Mouse (Mus musculus) liver, embryonic 14.5 days (tissue): ENCODE data around the gene Hist1h1d. TPM values are rescaled to one million over a fixed set of nuclear protein-coding genes. Genes with fewer than 3 reads are reported as not detected.
A peak's percentile ranks its signal among the peaks of the same experiment; 100 is the strongest.

Source experiments
- ATAC-seq: fragments of 200-750 bp; cut with Nextera tagmentation; 2 replicates; pipeline ENCODE4 v1.8.0; 2017; ENCODE audit warnings: moderate number of reproducible peaks, mild to moderate bottlenecking, moderate library complexity; ENCODE audit not compliant: insufficient read depth
- DNase-seq, 3 experiments: peaks; one replicate each; pipeline ENCODE4 v3.0.0-alpha.2; 2012 to 2013; ENCODE audit warnings: low read depth in 3 of 3, low spot score in 3 of 3
- H3K27ac ChIP-seq: fragments of 300-500 bp; sonication (generic); 2 replicates; pipeline ENCODE4 v1.5.1; 2014; ENCODE audit warnings: moderate library complexity, mild to moderate bottlenecking, control low read depth, inconsistent platforms
- H3K27me3 ChIP-seq: fragments of 300-500 bp; sonication (generic); 2 replicates; pipeline ENCODE4 v1.6.1; 2014; ENCODE audit warnings: mild to moderate bottlenecking, low read length, moderate library complexity; ENCODE audit not compliant: control insufficient read depth, insufficient read depth
- H3K36me3 ChIP-seq: fragments of 300-500 bp; sonication (generic); replicated peaks from 2 replicates; pipeline ENCODE4 v1.6.1; 2014; ENCODE audit warnings: low read depth; ENCODE audit not compliant: control insufficient read depth, insufficient read depth
- H3K4me1 ChIP-seq, 2 experiments: fragments of 200-500 bp in 1 of 2; fragments of 300-500 bp in 1 of 2; sonication (generic) in 1 of 2; replicated peaks; 2 replicates each; pipeline ENCODE4 v1.6.1; 2012 to 2014; ENCODE audit warnings: antibody characterized with exemption in 1 of 2, inconsistent platforms in 1 of 2, low read length in 1 of 2; ENCODE audit not compliant: control insufficient read depth in 2 of 2, insufficient read depth in 2 of 2
- H3K4me2 ChIP-seq: fragments of 300-500 bp; sonication (generic); 2 replicates; pipeline ENCODE4 v1.6.1; 2014; ENCODE audit warnings: low read depth, mild to moderate bottlenecking, control low read depth, moderate library complexity
- H3K4me3 ChIP-seq, 2 experiments: fragments of 200-500 bp in 1 of 2; fragments of 300-500 bp in 1 of 2; sonication (generic) in 1 of 2; 2 replicates each; pipeline ENCODE4 v1.5.1; 2012 to 2014; ENCODE audit warnings: low read depth in 2 of 2, low read length in 2 of 2, mild to moderate bottlenecking in 2 of 2, control low read depth in 1 of 2, inconsistent platforms in 1 of 2, moderate library complexity in 1 of 2; ENCODE audit not compliant: insufficient read depth in 1 of 2
- H3K9ac ChIP-seq: fragments of 300-500 bp; sonication (generic); replicated peaks from 2 replicates; pipeline ENCODE4 v1.6.1; 2014; ENCODE audit warnings: mild to moderate bottlenecking, control low read depth, moderate library complexity
- H3K9me3 ChIP-seq: fragments of 300-500 bp; sonication (generic); 2 replicates; pipeline ENCODE4 v1.6.1; 2016; ENCODE audit warnings: low read length, mixed read lengths; ENCODE audit not compliant: control insufficient read depth
- CTCF ChIP-seq: IDR thresholded peaks from 2 replicates; pipeline ENCODE4 v1.5.1; 2016; ENCODE audit warnings: antibody characterized with exemption, low read depth, control low read depth
- EP300 ChIP-seq: IDR thresholded peaks from 2 replicates; pipeline ENCODE4 v1.6.1; 2016; ENCODE audit warnings: antibody characterized with exemption, low read depth
- WGBS: fragments of 180-500 bp; shearing (Covaris S2); extraction: QIAGEN DNeasy Blood & Tissue Kit; methylation state at CpG from one replicate; pipeline ENCODE4 v1.1.7; 2014; ENCODE audit not compliant: insufficient replicate concordance; 5-methylcytosine and 5-hydroxymethylcytosine counted together
- polyA plus RNA-seq, 2 experiments: library from polyadenylated mRNA; depleted of rRNA in 1 of 2; stranded (reverse) in 1 of 2; unstranded in 1 of 2; fragments of >200 nt; fragmentation: Nextera tagmentation in 1 of 2; extraction: Ambion mirVana in 1 of 2; gene quantifications; 2 replicates each; pipeline versions ENCODE4 v1.2.1 to v1.2.3; 2012 to 2014

Hist1h1d gene
- polyA plus RNA-seq, 2 experiments = 0.70 to 1.2 TPM

DNA sequence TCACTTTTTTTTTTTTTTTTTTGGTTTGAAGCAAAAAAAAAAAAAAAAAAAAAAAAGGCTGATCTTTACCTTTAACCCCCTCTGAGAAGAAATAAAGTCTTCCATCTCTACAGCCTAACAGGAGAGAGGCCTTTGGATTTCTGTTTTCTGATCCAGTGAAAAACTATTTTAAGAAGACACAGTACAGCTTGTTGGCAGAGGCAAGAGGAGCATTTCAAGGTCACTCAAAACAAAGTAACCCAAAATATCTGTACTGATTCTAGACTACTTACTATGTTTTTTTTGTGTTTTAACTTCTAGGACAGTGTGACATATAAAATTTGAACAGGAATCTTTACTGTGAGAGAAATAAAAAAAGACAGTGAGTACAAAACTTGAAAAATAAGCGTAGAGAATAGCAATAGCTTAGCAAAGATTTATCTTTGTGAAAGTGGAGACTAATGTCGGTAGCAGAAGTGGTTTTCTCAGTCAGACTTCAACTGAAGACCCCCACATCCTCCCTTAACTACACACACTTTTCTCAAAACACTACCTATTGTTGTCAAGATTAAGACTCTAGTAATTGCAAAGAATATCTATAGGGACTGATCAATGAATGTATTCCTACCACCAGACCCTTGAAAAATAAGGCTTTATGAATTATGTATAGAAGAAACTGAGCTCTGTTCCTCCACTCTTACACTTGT, 23.4 kb upstream of the Hist1h1d start:
- peak overlapping the region; percentile 100 for H3K27ac ChIP-seq
- 17% methylated on average over 2 of the region's 2 CpGs for WGBS

DNA sequence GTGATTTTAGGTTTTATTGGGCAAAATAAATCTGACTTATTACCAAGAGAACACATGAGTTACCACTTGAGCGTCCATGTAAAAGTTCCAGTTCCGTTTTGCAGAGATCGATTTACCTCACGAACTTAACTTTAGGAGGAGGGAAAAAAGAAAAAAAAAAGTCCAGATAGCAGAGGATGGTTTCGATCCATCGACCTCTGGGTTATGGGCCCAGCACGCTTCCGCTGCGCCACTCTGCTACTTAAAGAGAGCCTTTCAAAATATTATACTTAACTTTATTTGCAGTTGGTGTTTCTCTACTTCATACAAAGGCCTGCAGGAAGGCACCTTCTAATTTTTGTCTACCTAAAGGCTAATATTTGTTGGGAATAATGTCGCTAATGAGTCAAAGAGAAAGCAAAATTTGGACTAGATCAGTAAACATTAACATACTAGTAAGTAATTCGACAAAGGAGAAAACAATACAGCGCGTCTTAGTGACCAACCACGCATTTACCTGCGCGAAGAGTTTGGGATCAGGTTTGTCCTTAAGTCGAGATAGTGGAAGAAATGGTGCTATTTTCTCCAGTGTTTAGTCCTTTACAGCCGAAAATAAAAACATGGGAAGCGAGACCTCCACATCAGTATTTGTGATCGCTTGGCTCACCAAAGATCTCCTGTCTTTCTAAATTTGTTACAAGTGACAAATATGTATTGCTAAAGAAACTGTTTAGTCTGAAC, 22.7 kb upstream of the Hist1h1d start:
- Histone ChIP-seq H3K4me1 (peaks cover 17 to 20% of the 10 kb centered on the region in 2 experiments), H3K27me3 (no peaks in the 10 kb centered on the region), H3K4me3 (peak overlapping the region; percentile 64 to 74), H3K36me3 (no peaks in the 10 kb centered on the region), H3K27ac (peak overlapping the region; percentile 100), H3K9me3 (no peaks in the 10 kb centered on the region), H3K9ac (peak overlapping the region; percentile 99), H3K4me2 (peak overlapping the region; percentile 95)
- ATAC-seq (no peak), DNase-seq (peak in 1 of 3 experiments; percentile 68)
- TF ChIP-seq EP300 (no peak), CTCF (no peak)
- WGBS = under 1% methylated on average over 20 of the region's 20 CpGs

More for the DNA sequence above, 23.4 kb upstream of the Hist1h1d start:
- H3K4me3 ChIP-seq = peak overlapping the region; percentile 64 to 74
- no peaks in the 10 kb centered on the region for H3K36me3 ChIP-seq
- DNase-seq = no peak
- H3K4me1 ChIP-seq = peaks cover 17 to 23% of the 10 kb centered on the region in 2 experiments
- H3K9me3 ChIP-seq = no peaks in the 10 kb centered on the region
- ATAC-seq = no peak
- peak overlapping the region; percentile 95 for H3K4me2 ChIP-seq
- peak overlapping the region; percentile 99 for H3K9ac ChIP-seq
- H3K27me3 ChIP-seq = no peaks in the 10 kb centered on the region
- TF ChIP-seq CTCF = no peak
- no peak for TF ChIP-seq EP300

DNA sequence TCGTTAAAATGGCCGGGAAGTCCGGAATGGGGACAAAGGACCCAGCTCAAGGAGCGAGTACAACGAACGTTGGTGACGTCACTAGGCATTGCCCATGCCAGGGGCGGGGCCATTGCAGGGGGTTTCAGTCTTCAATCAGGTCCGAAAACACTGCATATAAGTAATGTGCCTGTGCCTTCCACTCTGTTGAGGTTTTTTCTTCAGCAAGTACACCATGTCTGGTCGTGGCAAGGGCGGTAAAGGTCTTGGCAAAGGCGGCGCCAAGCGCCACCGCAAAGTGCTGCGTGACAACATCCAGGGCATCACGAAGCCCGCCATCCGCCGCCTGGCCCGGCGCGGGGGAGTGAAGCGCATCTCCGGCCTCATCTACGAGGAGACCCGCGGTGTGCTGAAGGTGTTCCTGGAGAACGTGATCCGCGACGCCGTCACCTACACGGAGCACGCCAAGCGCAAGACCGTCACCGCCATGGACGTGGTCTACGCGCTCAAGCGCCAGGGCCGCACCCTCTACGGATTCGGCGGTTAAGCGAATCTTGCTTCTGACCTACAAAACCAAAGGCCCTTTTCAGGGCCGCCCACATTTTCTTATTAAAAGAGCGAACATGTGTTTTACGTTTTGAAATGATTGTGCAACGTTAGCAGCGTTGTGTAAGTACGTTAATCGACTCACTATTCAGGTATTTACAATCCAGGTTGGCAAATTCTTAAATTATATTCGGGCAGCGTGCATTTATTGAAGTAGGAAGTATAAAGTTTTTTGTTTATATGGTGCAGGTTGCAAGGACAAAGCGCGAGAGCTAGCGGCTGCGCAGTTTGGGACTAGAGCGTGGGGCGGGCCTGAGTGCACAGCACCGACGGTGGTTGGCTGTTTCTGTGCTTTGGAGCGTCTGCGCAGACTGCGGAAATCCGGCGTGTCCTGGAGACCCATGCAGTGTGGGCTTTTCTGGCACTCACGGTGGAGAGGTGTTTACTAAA, 21.9 kb upstream of the Hist1h1d start, which contains the start of gene Hist1h4h:
Gene Hist1h4h, plus strand, starts transcription at position 150 of the 975 bp plus-strand sequence.
- peaks cover 11 to 12% of the 10 kb centered on the region in 2 experiments for H3K4me1 ChIP-seq
- peak; percentile 93 to 95 (median 95) for DNase-seq
- no peaks in the 10 kb centered on the region for H3K27me3 ChIP-seq
- H3K9me3 ChIP-seq = no peaks in the 10 kb centered on the region
- peak within 1 kb of the TSS; percentile 95 for H3K4me2 ChIP-seq
- peak within 1 kb of the TSS; percentile 64 to 74 for H3K4me3 ChIP-seq
- H3K9ac ChIP-seq = peak within 1 kb of the TSS; percentile 99
- no peaks in the 10 kb centered on the region for H3K36me3 ChIP-seq
- TF ChIP-seq CTCF = no peak
- peak; percentile 89 for TF ChIP-seq EP300
- peak within 1 kb of the TSS; percentile 100 for H3K27ac ChIP-seq
- ATAC-seq = peak; percentile 61
- WGBS = under 1% methylated on average over 55 of the region's 70 CpGs

DNA sequence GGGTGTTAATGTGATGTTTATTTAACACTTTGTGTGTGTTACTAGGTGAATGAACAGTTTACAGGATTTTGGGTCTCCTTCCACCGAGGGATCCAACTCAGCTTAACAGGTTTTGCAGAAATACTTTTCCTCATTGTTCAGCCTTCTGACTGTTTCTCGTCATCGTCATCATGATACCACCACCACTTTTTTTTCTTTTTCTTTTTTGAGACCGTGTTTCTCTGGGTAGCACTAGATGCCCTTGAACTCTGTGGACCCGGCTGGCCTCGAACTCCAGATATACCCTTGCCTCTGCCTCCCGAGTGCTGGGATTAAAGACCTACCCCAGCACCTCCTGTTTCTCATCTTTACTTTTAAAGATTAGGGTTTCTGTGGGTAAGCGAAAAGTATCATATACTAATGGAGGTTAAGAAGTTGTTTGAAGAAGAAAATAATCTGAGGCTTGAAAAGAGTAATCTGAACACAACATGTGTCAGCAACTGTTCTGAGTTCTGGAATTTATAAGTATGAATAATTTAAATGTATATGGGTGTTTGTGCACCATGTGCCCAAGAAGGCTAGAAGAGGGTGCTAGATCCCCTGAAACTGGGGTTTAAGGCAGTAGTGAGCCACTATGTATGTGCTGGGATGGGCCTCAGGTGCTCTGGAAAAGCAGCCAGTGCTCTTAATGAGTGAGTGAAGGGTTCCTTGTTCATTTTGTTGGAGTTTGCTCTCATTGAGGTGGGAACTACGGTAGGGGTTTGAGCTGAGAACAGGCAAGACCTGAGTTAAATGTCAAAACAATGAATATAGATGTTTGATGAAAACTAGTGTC, 20.6 kb upstream of the Hist1h1d start:
- H3K27ac ChIP-seq = peak overlapping the region; percentile 100
- 11% methylated on average over 9 of the region's 9 CpGs for WGBS
- ATAC-seq (no peak), DNase-seq (no peak)
- H3K4me2 ChIP-seq = peak overlapping the region; percentile 95
- no peak for TF ChIP-seq CTCF
- no peak; the same call in 1 of the 2 replicates for TF ChIP-seq EP300
- H3K9ac ChIP-seq = peak overlapping the region; percentile 99
- no peaks in the 10 kb centered on the region for H3K36me3 ChIP-seq
- no peaks in the 10 kb centered on the region for H3K27me3 ChIP-seq
- H3K4me3 ChIP-seq = peak overlapping the region; percentile 51 to 74
- peaks cover 19 to 20% of the 10 kb centered on the region in 2 experiments for H3K4me1 ChIP-seq
- H3K9me3 ChIP-seq = no peaks in the 10 kb centered on the region
